Mouse (Mus musculus) monocyte, adult 2 months (primary cell): ENCODE measurements around the gene Rab11fip4.
"Not testable (repeated sequence)": the region's sequence is repeated elsewhere in the genome, so short reads cannot be mapped to it uniquely, and the experiment has no call there.

Experiments
- DNase-seq, 2 experiments: peaks; one replicate each; pipeline ENCODE4 v3.0.0; 2022; ENCODE audit warnings: low spot score in 2 of 2, low read depth in 1 of 2

The Rab11fip4 gene

DNA sequence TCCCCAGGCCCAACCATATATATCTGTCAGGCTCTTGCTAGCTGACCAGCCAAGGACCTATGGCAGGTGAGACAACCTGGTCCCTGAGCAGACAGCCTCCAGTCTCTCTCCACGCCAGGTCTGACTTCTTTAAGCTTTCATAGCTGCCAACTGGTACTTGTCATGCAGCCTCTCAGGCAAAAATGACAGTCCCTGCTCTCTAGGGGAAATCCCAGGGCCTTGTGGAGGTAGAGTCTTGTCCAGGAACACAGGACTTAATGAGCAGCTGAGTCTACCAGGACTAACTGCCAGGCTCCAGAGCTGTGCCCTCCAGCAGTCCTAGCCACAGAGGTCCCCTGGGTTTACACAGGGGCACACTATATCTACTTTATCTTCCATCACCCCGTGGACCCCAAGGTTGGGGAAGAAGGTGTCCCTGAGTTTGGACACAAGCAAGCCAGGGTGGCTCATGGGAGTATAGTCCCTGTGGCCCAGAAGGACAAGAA is 85.5 kb downstream of the Rab11fip4 start:
- no peak for DNase-seq

DNA sequence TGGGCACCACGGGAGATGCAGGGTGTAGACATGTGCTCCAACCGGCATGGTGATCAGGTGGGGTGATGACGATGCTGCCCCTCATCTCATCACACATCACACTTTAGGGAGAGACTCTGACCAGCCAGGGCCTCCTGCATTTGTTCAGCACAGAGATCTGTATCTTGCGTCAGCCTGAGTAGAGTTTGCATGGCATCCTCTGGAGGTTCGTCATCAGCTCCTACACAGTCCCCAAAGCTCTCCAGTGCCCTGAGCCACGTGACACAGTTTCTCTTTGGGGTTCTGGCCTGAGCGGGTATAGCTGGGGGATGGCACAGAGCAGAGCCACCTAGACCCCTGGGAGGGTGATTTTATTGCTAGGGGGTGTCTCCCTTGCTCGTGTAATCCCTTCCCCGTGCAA is 86.4 kb downstream of the Rab11fip4 start:
- DNase-seq = no peak

DNA sequence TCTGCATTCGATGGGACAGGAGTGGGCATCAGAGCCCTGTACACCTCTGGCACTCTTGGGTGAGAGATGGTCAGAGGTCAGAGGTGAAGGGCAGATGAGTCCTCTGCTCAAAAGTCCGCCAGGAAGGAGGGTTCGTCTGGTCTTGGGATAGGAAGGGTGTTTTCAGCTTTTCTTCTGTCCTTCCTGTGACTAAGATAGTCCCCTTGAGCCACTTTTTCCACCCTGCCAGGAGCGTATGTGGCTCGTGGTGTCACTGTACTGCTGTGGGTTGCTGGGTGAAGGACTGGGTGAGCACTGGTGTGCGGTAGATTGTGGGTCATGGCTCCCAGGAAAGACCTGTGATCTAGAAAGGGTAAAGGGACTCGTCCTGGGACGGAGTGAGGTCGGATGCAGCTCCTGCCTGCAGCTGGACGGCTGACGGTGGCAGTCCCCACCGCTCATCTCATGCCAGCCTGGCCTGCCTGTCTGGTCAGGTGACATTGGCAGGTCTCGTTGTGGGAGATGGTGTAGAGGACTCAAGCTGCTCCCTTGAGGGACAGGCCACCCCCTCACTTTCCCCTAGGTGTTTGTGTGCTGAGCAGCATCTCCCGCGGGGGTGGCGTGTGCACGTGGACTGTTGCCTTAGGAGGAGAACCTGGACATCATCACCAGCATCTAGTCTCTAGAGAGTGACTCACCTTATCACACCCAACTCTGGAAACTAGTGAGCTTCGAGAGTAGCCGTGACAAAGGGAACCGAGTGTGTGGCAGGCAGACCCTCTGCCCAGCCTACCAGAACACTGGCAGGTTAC is 87.5 kb downstream of the Rab11fip4 start:
- DNase-seq = no peak

DNA sequence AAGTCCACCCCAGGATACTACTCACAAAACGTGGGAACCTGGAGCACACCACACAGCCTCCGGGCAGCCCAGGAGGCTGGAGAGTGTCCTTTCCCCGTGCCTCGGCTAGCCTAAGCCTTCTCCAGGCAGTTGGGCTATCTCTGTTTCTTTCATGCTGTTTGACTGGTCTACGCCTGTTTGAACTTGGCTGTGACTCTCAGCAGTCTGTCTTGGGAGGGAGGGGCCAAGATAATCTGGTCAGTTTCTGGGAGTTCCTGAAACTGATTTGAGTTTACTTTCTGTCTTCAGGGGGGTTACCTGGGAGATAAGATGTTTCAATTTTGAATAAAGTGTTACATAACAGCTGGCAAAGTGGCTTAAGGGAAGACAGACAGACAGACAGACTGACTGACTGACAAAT is 88.9 kb downstream of the Rab11fip4 start:
- no peak for DNase-seq

DNA sequence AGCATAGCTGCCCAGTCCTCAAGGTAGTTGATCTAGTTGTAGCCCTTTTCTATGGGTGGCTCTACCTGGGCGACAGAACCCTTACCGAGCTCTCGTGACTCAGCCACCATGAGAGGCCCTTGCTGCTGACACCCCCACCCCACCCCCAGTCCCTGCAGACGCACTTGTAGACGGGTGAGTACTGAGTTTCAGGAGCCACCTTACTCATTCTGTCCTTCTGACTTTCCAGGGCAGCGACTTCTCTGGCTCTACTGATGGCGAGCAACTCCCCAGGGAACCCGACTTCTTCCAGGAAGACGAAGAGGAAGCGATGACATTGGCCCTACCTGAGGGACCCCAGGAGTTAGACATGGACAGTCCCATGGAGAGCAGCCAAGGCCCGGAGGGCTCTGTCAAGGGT is 89.5 kb downstream of the Rab11fip4 start:
- no peak for DNase-seq

DNA sequence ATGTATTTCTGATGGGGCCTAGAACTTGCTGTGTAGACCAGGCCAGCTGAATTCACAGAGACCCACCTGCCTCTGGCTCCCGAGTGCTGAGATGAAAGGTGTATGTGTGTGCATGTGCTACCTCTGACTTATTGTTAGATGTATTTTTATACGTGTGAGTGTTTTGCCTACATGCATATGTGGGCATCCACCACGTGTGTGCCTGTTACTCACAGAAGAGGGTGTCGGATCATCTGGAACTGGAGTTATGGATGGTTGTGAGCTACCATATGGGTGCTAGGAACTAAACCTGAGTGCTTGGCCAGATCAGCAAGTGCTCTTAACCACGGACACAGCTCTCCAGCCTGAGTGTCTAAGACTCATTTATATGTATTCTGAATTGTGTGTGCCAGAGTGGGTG is 90.2 kb downstream of the Rab11fip4 start:
- DNase-seq = no peak

DNA sequence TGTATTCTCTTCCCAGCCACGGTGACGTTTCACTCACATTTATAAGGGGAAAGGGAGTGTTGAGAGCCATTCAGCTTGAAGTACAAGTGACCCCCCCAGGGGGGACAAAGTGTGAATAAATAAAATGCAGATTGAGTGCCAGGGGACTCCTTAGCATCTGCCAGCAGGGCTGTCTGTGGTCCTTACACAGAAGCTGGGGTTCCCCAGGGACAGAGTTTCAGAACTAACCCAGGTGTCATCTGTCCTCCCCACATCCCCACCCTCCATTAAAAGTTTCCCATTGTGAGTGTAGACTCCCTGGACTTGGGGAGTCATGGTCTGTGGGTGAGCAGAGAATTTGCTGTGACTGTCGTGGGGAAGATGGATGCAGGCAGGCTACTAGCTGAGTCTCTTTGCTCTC is 90.8 kb downstream of the Rab11fip4 start:
- no peak for DNase-seq

DNA sequence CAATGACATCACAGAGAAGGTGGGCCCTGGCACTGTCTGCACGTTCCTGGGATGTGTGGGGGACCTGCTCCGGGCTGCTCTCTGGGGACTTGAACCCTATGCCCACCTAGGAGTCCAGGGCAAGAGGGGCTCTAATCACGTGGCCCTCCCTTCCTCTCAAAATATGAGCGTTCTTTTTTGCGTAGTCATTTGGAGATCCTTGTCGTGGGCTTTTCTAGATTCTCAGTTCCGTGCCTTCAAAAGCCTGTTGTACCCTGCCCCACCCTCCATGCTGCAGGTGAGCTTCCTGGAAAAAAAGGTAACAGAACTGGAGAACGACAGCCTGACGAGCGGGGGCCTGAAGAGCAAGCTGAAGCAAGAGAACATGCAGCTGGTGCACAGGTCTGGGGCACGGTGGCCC is 94.1 kb downstream of the Rab11fip4 start:
- no peak for DNase-seq

DNA sequence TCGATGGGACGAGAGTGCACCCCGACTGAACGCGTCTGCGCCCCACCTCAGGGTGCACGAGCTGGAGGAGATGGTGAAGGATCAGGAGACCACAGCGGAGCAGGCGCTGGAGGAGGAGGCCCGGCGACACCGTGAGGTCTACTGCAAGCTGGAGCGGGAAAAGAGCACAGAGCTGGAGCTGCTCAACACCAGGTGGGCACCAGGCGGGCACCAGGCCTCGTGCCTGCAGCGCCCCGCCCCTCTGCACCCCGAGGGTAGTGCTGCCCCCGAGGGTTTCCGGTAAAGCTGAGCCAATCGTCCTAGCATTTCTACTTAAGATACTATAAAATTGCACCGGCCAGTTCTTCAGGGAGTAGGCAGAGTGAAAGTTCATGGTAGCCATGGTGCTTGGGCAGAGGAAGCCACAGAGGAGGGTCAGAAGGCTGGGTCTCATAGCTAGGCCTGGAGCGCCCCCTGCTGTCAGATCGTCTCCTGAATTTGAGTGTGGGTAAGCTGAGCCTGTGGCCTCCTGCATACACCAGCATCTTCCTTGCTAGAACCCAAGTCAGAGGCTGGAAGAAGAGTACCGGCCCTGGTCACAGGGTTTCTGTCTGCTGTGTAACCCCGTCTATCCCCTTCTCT is 95.6 kb downstream of the Rab11fip4 start:
- peak; percentile 56 to 86 for DNase-seq

DNA sequence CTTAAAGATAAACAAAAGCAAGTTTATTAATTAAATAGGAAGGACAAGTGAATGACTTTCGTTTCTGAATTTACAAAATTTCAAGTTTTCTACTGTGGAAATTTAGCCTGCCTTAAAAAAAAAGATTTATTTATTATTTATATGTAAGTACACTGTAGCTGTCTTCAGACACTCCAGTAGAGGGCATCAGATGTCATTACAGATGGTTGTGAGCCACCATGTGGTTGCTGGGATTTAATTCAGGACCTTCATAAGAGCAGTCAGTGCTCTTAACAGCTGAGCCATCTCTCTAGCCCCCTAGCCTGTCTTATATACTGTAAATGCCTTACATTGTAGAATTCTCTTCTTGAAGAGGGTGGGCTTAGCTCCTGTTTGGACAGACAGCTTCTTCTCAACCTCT is 98.9 kb downstream of the Rab11fip4 start:
- no peak for DNase-seq

DNA sequence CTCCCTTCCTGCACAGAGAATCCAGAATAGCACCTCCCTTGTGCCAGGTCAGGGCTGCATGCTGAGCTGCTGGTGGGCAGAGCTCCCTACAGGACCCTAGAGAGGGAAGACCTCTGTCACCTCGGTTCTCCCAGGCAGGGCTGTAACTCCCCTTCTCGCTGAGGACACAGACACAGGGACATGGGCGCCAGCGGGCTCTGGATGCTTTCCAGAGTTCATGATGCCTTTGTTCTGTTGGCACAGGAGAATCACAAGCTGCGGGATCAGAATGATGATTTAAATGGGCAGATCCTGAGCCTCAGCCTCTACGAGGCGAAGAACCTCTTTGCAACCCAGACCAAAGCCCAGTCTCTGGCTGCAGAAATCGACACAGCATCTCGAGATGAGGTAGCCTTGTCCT is 100.5 kb downstream of the Rab11fip4 start:
- DNase-seq = no peak

DNA sequence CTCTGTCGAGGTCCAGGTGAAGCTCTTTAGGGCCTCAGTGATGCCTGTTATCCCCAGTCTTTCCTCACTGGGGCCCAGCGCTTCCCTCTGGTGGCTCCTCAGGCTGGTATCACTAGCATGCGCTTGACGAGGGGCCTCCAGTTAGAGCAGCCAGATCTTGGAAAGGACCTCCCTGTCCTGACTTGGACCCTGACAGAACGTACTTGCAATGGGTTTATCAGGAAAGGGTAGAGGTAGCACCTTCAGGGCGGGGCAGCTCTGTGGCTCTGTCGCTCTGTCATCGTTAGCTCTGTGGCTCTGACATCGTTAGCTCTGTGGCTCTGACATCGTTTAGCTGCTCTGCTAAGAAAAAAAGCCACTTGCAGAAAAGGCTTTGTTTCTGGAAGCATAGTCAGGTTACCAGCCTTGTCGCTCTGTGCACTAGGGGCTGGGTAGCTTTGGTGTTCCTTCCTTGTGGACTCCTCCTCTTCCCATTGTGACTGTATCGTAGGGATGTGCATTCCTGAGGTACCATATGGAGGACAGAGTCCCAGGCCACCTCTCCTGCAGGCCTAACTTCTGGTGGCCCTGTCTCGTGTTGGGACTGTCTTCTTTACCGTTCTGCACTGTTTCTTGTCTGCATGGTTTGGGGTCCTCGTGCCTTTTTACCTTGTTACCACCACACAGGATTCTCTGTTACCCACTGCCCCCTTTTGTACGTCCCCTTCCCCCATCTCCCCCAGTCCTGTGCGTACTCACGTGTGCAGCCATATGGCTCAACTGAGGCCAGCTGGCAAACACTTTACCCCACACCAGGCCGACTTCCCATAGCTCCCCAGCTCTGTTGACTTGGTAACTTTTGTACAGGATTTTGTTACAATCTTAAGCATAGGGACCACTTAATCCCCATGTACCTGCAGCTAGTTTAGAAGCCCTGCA is 105.6 kb downstream of the Rab11fip4 start:
- DNase-seq = no peak

DNA sequence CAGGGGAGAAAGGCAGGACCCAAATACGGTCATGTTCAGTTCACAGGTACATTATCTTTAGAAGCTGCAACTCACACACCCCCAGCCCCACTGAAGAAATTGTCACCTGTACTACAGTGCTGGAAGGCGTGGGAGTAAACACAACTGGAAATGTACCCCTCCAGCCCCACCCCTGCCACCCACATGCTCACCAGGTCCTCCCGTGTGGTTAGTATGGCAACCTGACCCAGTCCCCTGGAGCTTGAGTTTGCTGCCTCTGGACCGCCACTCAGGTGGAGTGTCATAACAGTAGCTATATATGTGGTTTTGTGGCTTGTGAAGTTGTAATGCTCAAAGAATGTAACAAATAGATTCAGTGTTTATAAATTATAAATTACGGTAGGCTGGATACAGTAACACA is 107.1 kb downstream of the Rab11fip4 start:
- no peak for DNase-seq

DNA sequence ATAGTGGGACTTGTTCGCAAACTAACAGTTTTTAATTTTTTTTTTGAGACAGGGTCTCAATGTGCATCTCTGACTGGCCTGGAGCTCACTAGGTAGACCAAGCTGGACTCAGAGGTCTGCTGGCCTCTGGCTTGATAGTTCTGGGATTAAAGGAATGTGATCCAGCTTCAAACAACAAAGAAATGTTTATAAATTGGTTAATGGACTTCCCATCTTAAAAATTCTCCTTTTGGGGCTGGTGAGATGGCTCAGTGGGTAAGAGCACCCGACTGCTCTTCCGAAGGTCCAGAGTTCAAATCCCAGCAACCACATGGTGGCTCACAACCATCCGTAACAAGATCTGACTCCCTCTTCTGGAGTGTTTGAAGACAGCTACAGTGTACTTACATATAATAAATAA is 107.5 kb downstream of the Rab11fip4 start:
- DNase-seq = not testable (repeated sequence)

DNA sequence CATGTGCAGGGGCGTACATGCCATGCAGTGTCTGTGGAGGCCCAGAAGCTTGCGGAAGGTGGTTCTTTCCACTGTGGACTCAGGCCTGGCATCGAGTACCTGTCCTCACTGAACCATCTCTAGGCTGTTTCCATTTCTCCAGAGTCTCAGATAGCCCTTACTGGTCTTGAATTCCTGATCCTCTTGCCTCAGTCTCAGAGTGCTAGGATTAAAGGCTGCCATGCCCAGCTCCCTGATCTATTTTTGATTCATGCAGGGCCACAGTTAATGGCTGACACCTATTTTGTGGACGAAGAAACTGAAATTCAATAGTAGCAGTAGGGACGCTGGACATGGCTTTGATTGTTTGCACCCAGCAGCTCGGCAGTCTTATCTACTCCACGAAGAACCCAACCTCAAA is 110.5 kb downstream of the Rab11fip4 start:
- DNase-seq = no peak

DNA sequence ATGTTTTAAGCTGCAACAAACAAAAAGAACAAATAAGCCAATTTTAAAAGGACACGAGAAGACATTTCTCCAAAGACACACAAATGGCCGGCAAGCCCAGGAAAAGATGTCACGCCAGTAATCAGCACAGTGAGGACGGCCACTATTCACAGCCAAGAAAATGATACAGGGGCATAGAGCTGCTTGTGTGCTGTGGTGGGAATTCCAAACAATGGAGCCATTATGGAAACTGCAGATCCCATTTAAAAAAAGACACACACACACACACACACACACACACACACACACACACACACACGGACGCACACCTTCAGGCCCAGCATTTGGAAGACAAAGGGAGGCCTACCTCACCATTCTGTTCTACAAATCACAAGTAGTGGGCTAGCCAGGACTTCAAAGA is 111.1 kb downstream of the Rab11fip4 start:
- DNase-seq = no peak

DNA sequence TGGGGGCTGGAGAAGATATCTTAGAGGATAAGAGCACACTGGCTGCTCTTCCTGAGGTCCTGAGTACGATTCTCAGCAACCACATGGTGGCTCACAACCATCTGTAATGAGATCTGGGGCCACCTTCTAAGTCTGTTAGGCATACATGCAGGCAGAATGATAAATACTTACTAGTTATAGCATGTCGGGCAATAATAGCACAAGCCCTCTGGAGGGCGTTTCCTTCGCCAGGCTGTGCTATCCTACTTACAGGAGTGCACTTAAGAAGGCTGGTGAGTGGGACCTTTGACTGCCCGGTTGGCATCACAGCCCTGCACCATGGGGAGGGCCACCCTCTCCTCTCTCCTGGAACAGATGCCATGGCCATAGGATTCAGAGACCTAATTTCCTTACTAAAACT is 112.4 kb downstream of the Rab11fip4 start:
- peak in 1 of 2 experiments; percentile 39 for DNase-seq

DNA sequence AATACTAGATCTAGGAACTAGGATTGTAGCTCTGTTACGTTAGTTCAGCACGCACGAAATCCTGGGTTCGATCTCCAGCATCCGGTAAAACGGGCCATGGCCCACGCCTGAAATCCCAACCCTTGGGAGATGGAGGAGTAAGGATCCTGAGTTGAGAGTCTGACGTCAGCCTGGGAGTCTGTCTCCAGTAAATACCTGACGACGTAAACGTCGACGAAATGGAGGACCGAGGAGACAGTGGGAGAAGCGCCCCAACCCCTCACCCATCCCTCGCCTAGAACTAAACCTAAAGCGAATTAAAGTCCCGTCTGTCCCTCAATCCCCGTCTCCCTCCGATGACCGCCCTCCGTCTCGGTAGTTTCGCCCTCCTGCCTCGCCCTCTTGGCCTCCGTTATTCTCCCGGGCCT is 112.9 kb downstream of the Rab11fip4 start:
- DNase-seq = no peak

DNA sequence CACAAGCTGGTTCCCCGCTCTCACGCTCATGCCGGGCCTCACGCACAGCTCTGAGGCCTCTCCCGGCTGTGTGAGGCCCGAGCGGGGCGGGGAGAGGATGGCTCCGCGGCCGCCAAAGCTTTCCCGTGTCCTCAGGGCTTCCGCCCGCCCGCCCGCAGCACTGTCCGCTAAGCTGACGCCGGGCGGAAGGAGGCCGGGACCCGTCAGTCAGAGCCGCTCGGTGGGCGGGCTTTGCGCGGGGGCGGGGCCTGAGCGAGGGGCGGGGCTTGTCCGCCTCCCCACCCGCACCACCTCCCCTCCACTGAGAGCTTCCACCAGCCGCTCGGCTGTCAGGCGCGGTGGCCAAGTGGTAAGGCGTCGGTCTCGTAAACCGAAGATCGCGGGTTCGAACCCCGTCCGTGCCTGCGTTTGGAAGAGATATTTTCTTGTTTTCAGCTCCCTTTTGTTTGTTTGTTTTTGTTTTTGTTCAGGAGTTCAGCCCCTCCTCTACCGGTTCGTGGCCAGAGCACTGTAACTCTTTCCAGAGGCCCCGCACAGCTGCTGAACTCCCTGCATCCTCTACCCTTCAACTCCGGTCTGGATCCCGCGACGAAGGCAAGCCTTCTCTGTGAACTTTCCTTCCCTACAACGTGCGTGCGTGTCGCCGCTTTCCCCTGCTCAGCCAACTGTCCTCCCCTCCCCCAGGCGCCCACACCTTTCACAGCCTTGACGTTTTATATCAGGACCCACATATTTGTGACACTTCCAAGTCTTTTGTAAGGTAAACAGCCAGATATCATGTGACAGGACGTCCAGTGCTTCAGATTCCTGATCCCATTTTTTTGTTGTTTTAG is 113.5 kb downstream of the Rab11fip4 start:
- DNase-seq = peak; percentile 87 to 93

DNA sequence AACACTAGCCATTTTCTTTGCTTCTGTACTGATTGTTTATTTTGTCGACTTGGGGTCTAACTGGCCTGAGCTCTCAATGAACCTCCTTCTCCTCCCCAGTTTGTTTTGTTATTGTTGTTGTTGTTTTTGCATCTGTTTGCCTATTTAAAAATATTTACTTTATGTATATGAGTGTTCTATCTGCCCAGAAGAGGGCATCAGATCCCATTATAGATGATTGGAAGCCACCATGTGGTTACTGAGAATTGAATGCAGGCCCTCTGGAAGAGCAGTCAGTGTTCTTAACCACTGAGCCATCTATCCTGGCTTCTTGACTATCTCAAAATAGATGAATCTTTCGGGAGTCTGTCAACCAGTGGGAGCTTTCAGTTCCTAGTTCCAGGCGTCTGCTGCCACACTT is 116.1 kb downstream of the Rab11fip4 start:
- DNase-seq = no peak
